Comparison of ENCODE assay signal across 8 mouse cellular contexts in the genomic region with DNA sequence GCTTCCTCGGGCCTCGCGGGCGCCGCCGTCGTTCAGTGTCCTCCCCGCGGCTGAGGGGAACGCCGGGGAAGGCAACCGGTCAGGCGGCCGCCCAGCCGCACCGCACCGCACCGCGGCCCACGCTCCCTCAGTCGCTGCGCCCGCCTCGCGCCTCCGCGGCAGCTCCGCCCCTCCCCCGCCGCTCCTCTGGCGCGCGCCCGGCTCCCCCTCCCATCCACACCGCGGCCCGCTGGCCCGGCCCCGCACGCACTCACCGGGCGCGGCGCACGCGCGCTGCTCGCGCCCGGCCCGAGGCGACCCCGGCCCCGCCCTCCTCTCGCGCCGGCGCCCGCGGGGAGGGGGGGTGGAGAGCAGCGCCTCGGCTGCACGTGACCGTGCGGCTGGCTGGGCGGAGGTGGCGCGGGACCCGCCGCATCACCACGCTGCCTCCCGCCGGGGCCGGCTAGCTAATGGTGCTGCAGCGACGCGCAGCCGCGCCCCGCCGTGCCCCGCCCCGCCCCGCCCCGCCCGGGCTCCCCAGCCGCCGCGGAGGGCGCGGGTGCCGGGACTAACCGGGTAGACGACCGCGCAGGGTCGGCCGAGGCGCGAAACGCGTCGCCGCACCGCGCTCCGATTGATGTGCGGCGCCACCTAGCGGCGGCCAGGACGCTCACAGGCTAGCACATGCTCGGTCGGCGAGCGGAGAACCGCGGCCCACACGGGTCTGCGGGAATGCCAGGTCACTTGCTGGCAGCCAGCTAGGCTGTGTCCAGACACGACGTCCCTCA. TPM values are rescaled to one million over a fixed set of nuclear protein-coding genes. Genes with fewer than 3 reads are reported as not detected.
A peak's percentile ranks its signal among the peaks of the same experiment; 100 is the strongest.
DNase-seq lines count a peak whose midpoint lies in the region; ATAC-seq lines count a peak whose summit lies in the region.

A gene (minus strand): TSS at position 301 of the 767 bp plus-strand sequence.

- peak; percentile 95 for ATAC-seq in hindbrain, embryonic 16.5 days

- no peaks in the 10 kb centered on the region for H3K27me3 ChIP-seq in hindbrain, embryonic 16.5 days (replicated peaks; ENCODE audit: control insufficient read depth, insufficient read depth, low read length)

- H3K4me2 ChIP-seq in hindbrain, embryonic 16.5 days (ENCODE audit: low read length): peak within 1 kb of the TSS; percentile 87

- WGBS in hindbrain, embryonic 16.5 days: under 1% methylated on average over 68 of the region's 122 CpGs

- H3K9ac ChIP-seq in hindbrain, embryonic 16.5 days (ENCODE audit: low read depth, low read length): peak within 1 kb of the TSS; percentile 92

- peak; percentile 90 for DNase-seq in ZHBTc4 (ENCODE audit: low read depth, low spot score)
- peak; percentile 81 to 96 for DNase-seq in cerebellum, postnatal 4 days (ENCODE audit: low spot score in 2 of 2)
- peak; percentile 92 for DNase-seq in gastrocnemius, adult 18-20 months (ENCODE audit: low spot score)
- DNase-seq in left cerebral cortex, adult 18-20 months (ENCODE audit: low spot score in 2 of 2): peak; percentile 88 to 95
- peak; percentile 93 to 98 for DNase-seq in lung, postnatal 4 days
- DNase-seq in retina, postnatal 1 day: peak; percentile 94
- DNase-seq in thymus, postnatal 4 days: peak; percentile 94

- H3K27ac ChIP-seq in hindbrain, embryonic 16.5 days (ENCODE audit: low read depth, low read length): peak within 1 kb of the TSS; percentile 96

- H3K36me3 ChIP-seq in hindbrain, embryonic 16.5 days (ENCODE audit: control insufficient read depth, insufficient read depth, low read length): no peaks in the 10 kb centered on the region

- peaks cover 14% of the 10 kb centered on the region for H3K4me1 ChIP-seq in hindbrain, embryonic 16.5 days (ENCODE audit: control insufficient read depth, insufficient read depth, low read depth, low read length)

- H3K9me3 ChIP-seq in hindbrain, embryonic 16.5 days (ENCODE audit: control insufficient read depth, low read length): no peaks in the 10 kb centered on the region

- peak within 1 kb of the TSS; percentile 77 for H3K4me3 ChIP-seq in hindbrain, embryonic 16.5 days (ENCODE audit: low read length)

RNA-seq across cellular contexts. Expression of the gene that starts here (rescaled TPM):
- total RNA-seq in gastrocnemius, adult 18-20 months (2021): 10 to 100 TPM; 16.3 to 18.4 TPM
- 26.1 and 34.6 TPM in 2 replicates for polyA plus RNA-seq in hindbrain, embryonic 16.5 days (2015; fragmentation: Nextera tagmentation; extraction: Ambion mirVana)
- 10 to 100 TPM; 39.3 to 40.7 TPM for total RNA-seq in left cerebral cortex, adult 18-20 months (2021)

Comparison
In these comparisons a context has a peak if more than half of its experiments do, and no peak if none do; other contexts are left out.
1. Peak in every context shown above with its lines: DNase-seq, ATAC-seq, H3K4me3 ChIP-seq and H3K27ac ChIP-seq.